Mouse (Mus musculus) adrenal gland, adult 18-20 months (tissue): ENCODE measurements around the gene Ildr1. TPM values are rescaled to one million over a fixed set of nuclear protein-coding genes. Genes with fewer than 3 reads are reported as not detected.

Experiments
- DNase-seq, 2 experiments: peaks; one replicate each; pipeline ENCODE4 v3.0.0; 2021 to 2022; ENCODE audit warnings: low spot score in 2 of 2
- total RNA-seq, 2 experiments: library from RNA; stranded (reverse); gene quantifications; 1 replicate in 1 of 2; 2 replicates in 1 of 2; pipeline ENCODE4 v1.2.3; 2021

Ildr1 gene
- total RNA-seq, 2 experiments from 2014 or later, result not detected

GRCm38 (mm10) chr16:36770830-36771229 lies 77.1 kb downstream of the Ildr1 start:
- no peak for DNase-seq

- DNase-seq, result no peak
Measured at GRCm38 (mm10) chr16:36771244-36771643, 77.5 kb downstream of the Ildr1 start.

GRCm38 (mm10) chr16:36771703-36772102 lies 77.9 kb downstream of the Ildr1 start:
- no peak for DNase-seq

- DNase-seq, result no peak
Measured at GRCm38 (mm10) chr16:36772996-36773395, 79.2 kb downstream of the Ildr1 start.

- no peak for DNase-seq
Measured at GRCm38 (mm10) chr16:36775658-36776057, 81.9 kb downstream of the Ildr1 start.

Other genes with a start within 250 kb of the Ildr1 start
- not detected for gene Stfa3, start 238.6 kb upstream of the Ildr1 start, total RNA-seq
- gene Casr, start 131.8 kb upstream of the Ildr1 start, total RNA-seq, result not detected
- 1 to 10 TPM; 1.2 to 3.5 TPM for gene Cd86, start 27.9 kb upstream of the Ildr1 start, total RNA-seq
- 1 to 10 TPM; 4.0 to 6.2 TPM for gene Slc15a2, start 91.0 kb downstream of the Ildr1 start, total RNA-seq
- 10 to 100 TPM; 16.2 to 20.3 TPM for gene Iqcb1, start 134.4 kb downstream of the Ildr1 start, total RNA-seq
- 1 to 10 TPM; 2.0 to 2.8 TPM for gene Eaf2, start 181.0 kb downstream of the Ildr1 start, total RNA-seq
- 10 to 100 TPM; 59.5 to 80.9 TPM for gene Golgb1, start 181.2 kb downstream of the Ildr1 start, total RNA-seq
- 10 to 100 TPM; 11.0 to 15.0 TPM for gene Hcls1, start 241.0 kb downstream of the Ildr1 start, total RNA-seq